Mouse (Mus musculus) Muller cell, postnatal 12 days (primary cell): ENCODE data around the gene Gm5089.

Source experiments
- DNase-seq: peaks from one replicate; pipeline ENCODE4 v3.0.0-alpha.2; 2015; ENCODE audit errors: inconsistent ontology term

Gene Gm5089

GRCm38 (mm10) chr14:122426529-122427203, 24.2 kb downstream of the Gm5089 start:
- DNase-seq = peak; percentile 26

- DNase-seq = peak; percentile 64
Observed at GRCm38 (mm10) chr14:122424441-122424840, 26.5 kb downstream of the Gm5089 start.

GRCm38 (mm10) chr14:122416166-122416771, 34.6 kb downstream of the Gm5089 start:
- no peak for DNase-seq

GRCm38 (mm10) chr14:122414786-122415185, 36.1 kb downstream of the Gm5089 start:
- no peak for DNase-seq

- no peak for DNase-seq
Observed at GRCm38 (mm10) chr14:122413542-122413928, 37.4 kb downstream of the Gm5089 start.

- no peak for DNase-seq
Observed at GRCm38 (mm10) chr14:122412841-122413541, 37.9 kb downstream of the Gm5089 start.

- peak; percentile 39 for DNase-seq
Observed at GRCm38 (mm10) chr14:122406541-122407219, 44.2 kb downstream of the Gm5089 start.

- DNase-seq = no peak
Observed at GRCm38 (mm10) chr14:122405897-122406540, 44.9 kb downstream of the Gm5089 start.

GRCm38 (mm10) chr14:122405236-122405635, 45.7 kb downstream of the Gm5089 start:
- no peak for DNase-seq

- DNase-seq = no peak
Observed at GRCm38 (mm10) chr14:122404596-122405154, 46.2 kb downstream of the Gm5089 start.

GRCm38 (mm10) chr14:122403422-122403940, 47.4 kb downstream of the Gm5089 start:
- DNase-seq = no peak

- DNase-seq = no peak
Observed at GRCm38 (mm10) chr14:122402716-122403258, 48.1 kb downstream of the Gm5089 start.

- DNase-seq = no peak
Observed at GRCm38 (mm10) chr14:122401886-122402285, 49.0 kb downstream of the Gm5089 start.

GRCm38 (mm10) chr14:122399906-122400305, 51.0 kb downstream of the Gm5089 start:
- no peak for DNase-seq

GRCm38 (mm10) chr14:122398676-122399075, 52.2 kb downstream of the Gm5089 start:
- DNase-seq = no peak

- no peak for DNase-seq
Observed at GRCm38 (mm10) chr14:122393119-122393518, 57.8 kb downstream of the Gm5089 start.

GRCm38 (mm10) chr14:122390935-122391334, 60.0 kb downstream of the Gm5089 start:
- no peak for DNase-seq

- no peak for DNase-seq
Observed at GRCm38 (mm10) chr14:122389684-122390370, 61.1 kb downstream of the Gm5089 start.

GRCm38 (mm10) chr14:122388431-122389031, 62.4 kb downstream of the Gm5089 start:
- DNase-seq = no peak

- DNase-seq = no peak
Observed at GRCm38 (mm10) chr14:122387781-122388180, 63.1 kb downstream of the Gm5089 start.
